Mouse (Mus musculus): Measurements from ENCODE around the gene Dnah1.

- no peak for TF ChIP-seq CTCF (IDR thresholded peaks at IDR 0.05; ENCODE audit: low read depth, low read length)
- no peak for TF ChIP-seq POLR2A (IDR thresholded peaks at IDR 0.05; ENCODE audit: insufficient read depth, low read length)
Measured at GRCm38 (mm10) chr14:31319546-31319945, 4.2 kb downstream of the Dnah1 start.
